Mouse (Mus musculus): ENCODE data around the gene Stk32b. TPM values are rescaled to one million over a fixed set of nuclear protein-coding genes. Genes with fewer than 3 reads are reported as not detected.

Stk32b gene
- total and polyA plus RNA-seq, 3 experiments: 0.29 to 0.88 (median 0.45) TPM

- 75% methylated on average over 5 of the region's 5 CpGs for WGBS
Measured at GRCm38 (mm10) chr5:37535227-37535626, 181.7 kb downstream of the Stk32b start.

DNA sequence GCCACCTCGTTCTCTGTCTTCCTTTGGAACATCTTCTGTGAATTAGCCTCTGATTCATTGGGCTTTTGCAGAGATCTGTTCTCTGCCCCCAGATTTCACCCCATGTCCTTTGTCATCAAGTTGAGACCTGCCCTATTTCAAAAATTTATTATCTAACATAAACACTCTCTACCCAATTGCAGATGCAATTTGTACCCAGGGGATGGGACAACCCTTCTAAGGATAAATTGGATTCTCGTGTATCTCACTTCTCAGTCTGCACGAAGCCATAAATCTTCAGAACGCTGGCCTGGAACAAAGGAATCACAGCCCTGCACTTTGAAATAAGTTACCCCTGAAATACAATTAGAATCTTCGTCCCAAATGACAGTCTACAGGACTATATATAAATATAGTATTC lies 191.6 kb downstream of the Stk32b start:
- WGBS: 76% methylated on average over 5 of the region's 5 CpGs
- Histone ChIP-seq H3K27ac (no peak overlapping the region), H3K79me2 (replicated peaks; ENCODE audit: control insufficient read depth, insufficient read depth, low read length) (no peaks in the 10 kb centered on the region), H3K4me3 (no peak overlapping the region), H3K36me3 (ENCODE audit: control insufficient read depth, insufficient read depth, low read length) (no peaks in the 10 kb centered on the region), H3K4me1 (ENCODE audit: control insufficient read depth, insufficient read depth, low read length) (no peaks in the 10 kb centered on the region; the same call in 1 of the 2 replicates), H3K9ac (ENCODE audit: low read depth, low read length) (no peak overlapping the region), H3K27me3 (ENCODE audit: control insufficient read depth, insufficient read depth, low read length) (no peaks in the 10 kb centered on the region)
- intact Hi-C loops (cut with DNase I): no loop called here
- no peak for DNase-seq
- TF ChIP-seq EP300 (IDR thresholded peaks at IDR 0.05; ENCODE audit: insufficient read depth, low read depth, low read length) (no peak), POLR2A (IDR thresholded peaks at IDR 0.05; ENCODE audit: insufficient read depth, low read depth, low read length) (no peak), CTCF (IDR thresholded peaks at IDR 0.05) (no peak)

More at GRCm38 (mm10) chr5:37535227-37535626, 181.7 kb downstream of the Stk32b start:
- H3K27ac ChIP-seq: no peak overlapping the region
- intact Hi-C loops (cut with DNase I): no loop called here
- no peaks in the 10 kb centered on the region for H3K36me3 ChIP-seq (ENCODE audit: control insufficient read depth, insufficient read depth, low read length)
- H3K9ac ChIP-seq (ENCODE audit: low read depth, low read length): no peak overlapping the region
- no peaks in the 10 kb centered on the region for H3K79me2 ChIP-seq (replicated peaks; ENCODE audit: control insufficient read depth, insufficient read depth, low read length)
- no peaks in the 10 kb centered on the region for H3K27me3 ChIP-seq (ENCODE audit: control insufficient read depth, insufficient read depth, low read length)
- H3K4me1 ChIP-seq (ENCODE audit: control insufficient read depth, insufficient read depth, low read length): peaks cover 3% of the 10 kb centered on the region; the same call in 1 of the 2 replicates
- no peak overlapping the region for H3K4me3 ChIP-seq
- TF ChIP-seq CTCF (IDR thresholded peaks at IDR 0.05) (no peak), POLR2A (IDR thresholded peaks at IDR 0.05; ENCODE audit: insufficient read depth, low read depth, low read length) (no peak), EP300 (IDR thresholded peaks at IDR 0.05; ENCODE audit: insufficient read depth, low read depth, low read length) (no peak)
- DNase-seq: no peak

DNA sequence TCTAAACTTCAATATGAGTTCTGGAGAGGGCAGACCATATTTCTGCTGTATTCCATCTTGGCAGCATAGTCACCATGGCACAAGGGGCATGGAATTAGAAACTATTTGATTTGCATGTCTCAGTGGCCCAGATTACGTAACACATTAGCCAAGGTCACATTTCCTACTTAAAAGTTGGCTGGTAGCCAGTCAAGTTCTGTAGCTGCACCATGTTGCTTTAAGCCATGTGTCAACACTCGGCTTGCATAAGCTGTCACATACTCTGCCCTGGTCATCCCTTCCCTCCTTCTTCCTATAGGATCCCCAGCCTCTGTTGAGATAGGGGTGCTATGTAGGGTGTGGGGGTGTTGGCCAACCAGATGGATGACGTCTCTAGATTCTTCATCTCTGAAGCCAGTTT lies 196.5 kb downstream of the Stk32b start:
- DNase-seq: no peak
- H3K4me1 ChIP-seq (ENCODE audit: control insufficient read depth, insufficient read depth, low read length): no peaks in the 10 kb centered on the region; the same call in 1 of the 2 replicates
- H3K36me3 ChIP-seq (ENCODE audit: control insufficient read depth, insufficient read depth, low read length): no peaks in the 10 kb centered on the region
- H3K27ac ChIP-seq: no peak overlapping the region
- H3K79me2 ChIP-seq (replicated peaks; ENCODE audit: control insufficient read depth, insufficient read depth, low read length): no peaks in the 10 kb centered on the region
- 38% methylated on average over 3 of the region's 3 CpGs for WGBS
- no peak for TF ChIP-seq EP300 (IDR thresholded peaks at IDR 0.05; ENCODE audit: insufficient read depth, low read depth, low read length)
- TF ChIP-seq POLR2A (IDR thresholded peaks at IDR 0.05; ENCODE audit: insufficient read depth, low read depth, low read length): no peak
- no peak for TF ChIP-seq CTCF (IDR thresholded peaks at IDR 0.05)
- H3K27me3 ChIP-seq (ENCODE audit: control insufficient read depth, insufficient read depth, low read length): no peaks in the 10 kb centered on the region
- intact Hi-C loops (cut with DNase I): no loop called here
- no peak overlapping the region for H3K4me3 ChIP-seq
- H3K9ac ChIP-seq (ENCODE audit: low read depth, low read length): no peak overlapping the region

- DNase-seq: no peak
- no peak for TF ChIP-seq POLR2A (IDR thresholded peaks at IDR 0.05; ENCODE audit: insufficient read depth, low read depth, low read length)
- Histone ChIP-seq H3K36me3 (ENCODE audit: control insufficient read depth, insufficient read depth, low read length) (no peaks in the 10 kb centered on the region), H3K9ac (ENCODE audit: low read depth, low read length) (no peak overlapping the region), H3K4me3 (no peak overlapping the region), H3K27me3 (ENCODE audit: control insufficient read depth, insufficient read depth, low read length) (no peaks in the 10 kb centered on the region), H3K4me1 (ENCODE audit: control insufficient read depth, insufficient read depth, low read length) (peaks cover 9% of the 10 kb centered on the region; the same call in 1 of the 2 replicates), H3K79me2 (replicated peaks; ENCODE audit: control insufficient read depth, insufficient read depth, low read length) (no peaks in the 10 kb centered on the region), H3K27ac (no peak overlapping the region)
- intact Hi-C loops (cut with DNase I): no loop called here
- WGBS: 42% methylated on average over 2 of the region's 2 CpGs
Measured at GRCm38 (mm10) chr5:37512479-37512878, 204.5 kb downstream of the Stk32b start.

- Histone ChIP-seq H3K4me3 (no peak overlapping the region), H3K4me1 (ENCODE audit: control insufficient read depth, insufficient read depth, low read length) (peaks cover 5% of the 10 kb centered on the region; the same call in 1 of the 2 replicates), H3K9ac (ENCODE audit: low read depth, low read length) (no peak overlapping the region), H3K27ac (no peak overlapping the region), H3K36me3 (ENCODE audit: control insufficient read depth, insufficient read depth, low read length) (no peaks in the 10 kb centered on the region), H3K79me2 (replicated peaks; ENCODE audit: control insufficient read depth, insufficient read depth, low read length) (no peaks in the 10 kb centered on the region), H3K27me3 (ENCODE audit: control insufficient read depth, insufficient read depth, low read length) (no peaks in the 10 kb centered on the region)
- TF ChIP-seq POLR2A (IDR thresholded peaks at IDR 0.05; ENCODE audit: insufficient read depth, low read depth, low read length) (no peak), CTCF (IDR thresholded peaks at IDR 0.05) (no peak), EP300 (IDR thresholded peaks at IDR 0.05; ENCODE audit: insufficient read depth, low read depth, low read length) (no peak)
- intact Hi-C loops (cut with DNase I): no loop called here
- DNase-seq: no peak
- 75% methylated on average over 12 of the region's 12 CpGs for WGBS
Measured at GRCm38 (mm10) chr5:37506880-37507519, 210.0 kb downstream of the Stk32b start.

- H3K4me1 ChIP-seq (ENCODE audit: control insufficient read depth, insufficient read depth, low read length): peaks cover 5% of the 10 kb centered on the region; the same call in 1 of the 2 replicates
- no peak for TF ChIP-seq CTCF (IDR thresholded peaks at IDR 0.05)
- 0 out of 2 replicates have a peak, but pooled peaks have one; percentile 18 for TF ChIP-seq EP300 (IDR thresholded peaks at IDR 0.05; ENCODE audit: insufficient read depth, low read depth, low read length)
- no peak for TF ChIP-seq POLR2A (IDR thresholded peaks at IDR 0.05; ENCODE audit: insufficient read depth, low read depth, low read length)
- no peak overlapping the region; the same call in 1 of the 2 replicates for H3K27ac ChIP-seq
- H3K4me3 ChIP-seq: no peak overlapping the region
- H3K79me2 ChIP-seq (replicated peaks; ENCODE audit: control insufficient read depth, insufficient read depth, low read length): no peaks in the 10 kb centered on the region
- no peak overlapping the region for H3K9ac ChIP-seq (ENCODE audit: low read depth, low read length)
- no peaks in the 10 kb centered on the region for H3K27me3 ChIP-seq (ENCODE audit: control insufficient read depth, insufficient read depth, low read length)
- intact Hi-C loops (cut with DNase I): no loop called here
- H3K36me3 ChIP-seq (ENCODE audit: control insufficient read depth, insufficient read depth, low read length): no peaks in the 10 kb centered on the region
- peak in 1 of 2 experiments; percentile 28 for DNase-seq
- 48% methylated on average over 3 of the region's 3 CpGs for WGBS
Measured at GRCm38 (mm10) chr5:37494984-37495476, 221.9 kb downstream of the Stk32b start.
